Mouse (Mus musculus): ENCODE data around the gene Acer3. TPM values are rescaled to one million over a fixed set of nuclear protein-coding genes. Genes with fewer than 3 reads are reported as not detected.
"Not testable (repeated sequence)": the region's sequence is repeated elsewhere in the genome, so short reads cannot be mapped to it uniquely, and the experiment has no call there.

The Acer3 gene
- polyA plus RNA-seq, 1 experiment from 2014 or later, result 10.6 TPM

DNA sequence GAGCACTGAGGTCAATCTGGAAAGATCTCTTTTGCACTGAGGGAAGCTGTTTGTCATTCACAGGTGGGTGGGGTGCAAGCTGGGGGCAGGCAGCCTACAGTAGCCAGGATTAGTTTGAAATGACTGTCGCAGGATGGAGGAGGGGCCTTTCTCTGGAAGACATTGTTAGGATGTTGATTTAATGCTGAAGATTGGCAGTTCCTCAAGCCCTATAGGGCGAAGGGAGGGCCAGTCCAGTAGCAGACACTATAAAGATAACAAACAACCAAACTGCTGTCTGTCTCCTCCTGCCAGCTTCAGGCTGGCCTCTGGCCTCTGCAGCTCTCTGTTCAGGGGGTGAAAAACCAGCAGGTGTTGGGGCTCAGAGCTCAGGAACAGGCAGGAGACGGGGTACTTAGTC, 131.3 kb downstream of the Acer3 start:
- WGBS, result 66% methylated on average over 3 of the region's 3 CpGs
- no peak overlapping the region for H3K9ac ChIP-seq
- no peaks in the 10 kb centered on the region for H3K36me3 ChIP-seq (replicated peaks)
- no peak overlapping the region for H3K4me2 ChIP-seq
- H3K27me3 ChIP-seq, result peaks cover 76% of the 10 kb centered on the region
- no peak for ATAC-seq (ENCODE audit: low FRiP score)
- H3K27ac ChIP-seq, result no peak overlapping the region
- no peak overlapping the region for H3K4me3 ChIP-seq (replicated peaks)
- peaks cover 39% of the 10 kb centered on the region for H3K4me1 ChIP-seq
- H3K9me3 ChIP-seq, result no peaks in the 10 kb centered on the region

DNA sequence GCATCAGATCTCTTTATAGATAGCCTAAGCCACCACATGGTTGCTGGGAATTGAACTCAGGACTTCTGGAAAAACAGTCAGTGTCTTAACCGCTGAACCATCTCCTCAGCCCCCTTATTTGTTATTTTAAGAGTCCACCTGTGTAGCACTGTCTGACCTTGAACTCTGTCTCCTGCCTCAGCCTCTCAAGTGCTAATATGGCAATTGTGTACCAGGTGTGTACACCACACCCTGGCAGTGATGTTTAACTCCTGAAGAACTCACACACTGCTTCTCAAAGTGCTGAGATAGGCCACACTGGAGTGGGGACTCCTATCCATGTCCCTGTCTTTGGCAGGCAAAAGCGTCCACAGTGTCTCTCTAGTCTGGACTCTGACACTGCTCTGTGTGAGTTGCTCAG, 132.3 kb downstream of the Acer3 start:
- Histone ChIP-seq H3K27ac (no peak overlapping the region), H3K9ac (no peak overlapping the region), H3K36me3 (replicated peaks) (no peaks in the 10 kb centered on the region), H3K9me3 (no peaks in the 10 kb centered on the region), H3K4me3 (replicated peaks) (no peak overlapping the region), H3K4me2 (no peak overlapping the region), H3K27me3 (peaks cover 75% of the 10 kb centered on the region), H3K4me1 (peaks cover 29% of the 10 kb centered on the region)
- 94% methylated on average over 2 of the region's 2 CpGs for WGBS
- no peak for ATAC-seq (ENCODE audit: low FRiP score)

DNA sequence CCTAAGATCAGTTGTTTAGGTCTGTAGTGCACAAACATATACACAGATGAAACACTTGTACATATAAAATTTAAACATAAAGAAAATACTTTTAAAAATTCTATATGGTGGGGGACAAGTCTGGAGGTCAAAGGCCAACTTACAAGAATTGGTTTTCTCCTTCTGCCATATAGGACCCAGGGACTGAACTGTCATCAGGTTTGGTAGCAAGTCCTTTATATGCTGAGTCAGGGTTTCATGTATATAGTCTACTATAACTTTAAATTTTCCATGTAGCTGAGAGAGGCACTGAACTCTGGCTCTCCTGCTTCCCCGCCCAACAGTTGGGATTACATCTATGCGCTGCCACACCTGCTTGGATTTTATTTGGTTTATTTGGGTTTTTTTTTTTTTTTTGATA, 132.8 kb downstream of the Acer3 start:
- peaks cover 74% of the 10 kb centered on the region for H3K27me3 ChIP-seq
- ATAC-seq (ENCODE audit: low FRiP score), result no peak

DNA sequence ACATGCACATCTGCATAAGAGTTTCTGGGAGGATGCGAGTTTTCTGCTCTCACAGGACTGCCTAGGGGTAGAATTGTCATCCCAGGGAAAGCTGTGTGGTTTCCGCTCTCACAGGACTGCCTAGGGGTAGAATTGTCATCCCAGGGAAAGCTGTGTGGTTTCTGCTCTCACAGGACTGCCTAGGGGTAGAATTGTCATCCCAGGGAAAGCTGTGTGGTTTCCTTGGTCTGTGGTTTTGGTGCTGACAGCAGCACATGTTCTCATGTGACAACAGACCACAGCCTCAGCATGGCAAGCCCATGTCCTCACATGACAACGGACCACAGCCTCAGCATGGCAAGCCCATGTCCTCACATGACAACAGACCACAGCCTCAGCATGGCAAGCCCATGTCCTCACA, 133.7 kb downstream of the Acer3 start:
- H3K4me2 ChIP-seq; H3K36me3 ChIP-seq (replicated peaks); H3K4me3 ChIP-seq (replicated peaks); ATAC-seq (ENCODE audit: low FRiP score); H3K9me3 ChIP-seq; H3K9ac ChIP-seq: not testable (repeated sequence)
- Histone ChIP-seq H3K27ac (peak overlapping the region; percentile 66), H3K27me3 (peaks cover 74% of the 10 kb centered on the region), H3K4me1 (peaks cover 25% of the 10 kb centered on the region)
- WGBS, result 64% methylated on average over 3 of the region's 3 CpGs

More for the DNA sequence above, 132.8 kb downstream of the Acer3 start:
- no peak overlapping the region for H3K9ac ChIP-seq
- H3K4me2 ChIP-seq, result no peak overlapping the region
- no peak overlapping the region for H3K4me3 ChIP-seq (replicated peaks)
- H3K4me1 ChIP-seq, result peaks cover 25% of the 10 kb centered on the region
- 93% methylated on average over 2 of the region's 2 CpGs for WGBS
- H3K27ac ChIP-seq, result no peak overlapping the region
- no peaks in the 10 kb centered on the region for H3K9me3 ChIP-seq
- no peaks in the 10 kb centered on the region for H3K36me3 ChIP-seq (replicated peaks)

DNA sequence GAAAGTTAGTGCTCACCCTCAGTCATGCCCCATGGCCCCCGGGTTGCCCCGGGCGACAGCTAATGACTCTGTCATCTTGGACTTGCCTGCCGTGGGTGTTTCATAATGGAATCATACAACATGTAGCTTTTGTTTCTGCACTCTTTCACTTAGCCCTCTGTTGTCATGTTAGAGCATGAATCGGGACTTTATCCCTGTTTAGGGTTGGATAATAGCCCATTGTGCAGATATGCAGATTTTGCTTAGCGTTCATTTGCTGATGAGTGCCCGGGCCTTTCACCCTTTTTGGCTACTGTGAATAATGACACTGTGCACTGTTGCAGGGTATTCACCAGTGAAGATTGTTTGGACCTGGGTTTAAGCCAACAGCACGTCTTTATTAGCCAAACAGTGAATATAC, 134.4 kb downstream of the Acer3 start:
- peak; percentile 90 for ATAC-seq (ENCODE audit: low FRiP score)

DNA sequence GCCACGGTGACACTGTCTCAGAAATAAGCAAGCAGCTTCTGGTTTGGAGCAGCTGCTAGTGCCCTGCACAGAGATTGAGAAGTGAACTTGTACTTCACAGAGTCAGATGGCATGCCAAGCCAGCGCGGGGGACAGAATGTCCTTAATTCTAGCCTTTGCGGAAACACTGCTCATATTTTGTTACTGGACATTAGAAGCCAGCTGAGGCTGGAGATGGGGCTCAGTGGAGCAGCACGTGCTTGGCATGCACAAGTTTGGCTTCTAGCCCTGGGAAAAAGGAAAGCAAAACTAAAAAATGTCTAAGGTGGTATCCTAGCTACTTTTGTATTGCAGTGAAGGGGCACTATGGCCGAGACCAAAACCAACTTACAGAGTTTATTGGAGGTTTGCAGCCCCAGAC, 135.7 kb downstream of the Acer3 start:
- H3K27ac ChIP-seq, result no peak overlapping the region
- WGBS, result 79% methylated on average over 6 of the region's 6 CpGs

More for the DNA sequence above, 134.4 kb downstream of the Acer3 start:
- peak overlapping the region; percentile 66; the same call in 1 of the 2 replicates for H3K27ac ChIP-seq
- no peak overlapping the region for H3K9ac ChIP-seq
- H3K4me1 ChIP-seq, result peaks cover 25% of the 10 kb centered on the region
- peaks cover 73% of the 10 kb centered on the region for H3K27me3 ChIP-seq
- H3K9me3 ChIP-seq, result no peaks in the 10 kb centered on the region
- WGBS, result 15% methylated on average over 8 of the region's 8 CpGs
- no peak overlapping the region for H3K4me3 ChIP-seq (replicated peaks)
- H3K4me2 ChIP-seq, result no peak overlapping the region
- H3K36me3 ChIP-seq (replicated peaks), result no peaks in the 10 kb centered on the region

DNA sequence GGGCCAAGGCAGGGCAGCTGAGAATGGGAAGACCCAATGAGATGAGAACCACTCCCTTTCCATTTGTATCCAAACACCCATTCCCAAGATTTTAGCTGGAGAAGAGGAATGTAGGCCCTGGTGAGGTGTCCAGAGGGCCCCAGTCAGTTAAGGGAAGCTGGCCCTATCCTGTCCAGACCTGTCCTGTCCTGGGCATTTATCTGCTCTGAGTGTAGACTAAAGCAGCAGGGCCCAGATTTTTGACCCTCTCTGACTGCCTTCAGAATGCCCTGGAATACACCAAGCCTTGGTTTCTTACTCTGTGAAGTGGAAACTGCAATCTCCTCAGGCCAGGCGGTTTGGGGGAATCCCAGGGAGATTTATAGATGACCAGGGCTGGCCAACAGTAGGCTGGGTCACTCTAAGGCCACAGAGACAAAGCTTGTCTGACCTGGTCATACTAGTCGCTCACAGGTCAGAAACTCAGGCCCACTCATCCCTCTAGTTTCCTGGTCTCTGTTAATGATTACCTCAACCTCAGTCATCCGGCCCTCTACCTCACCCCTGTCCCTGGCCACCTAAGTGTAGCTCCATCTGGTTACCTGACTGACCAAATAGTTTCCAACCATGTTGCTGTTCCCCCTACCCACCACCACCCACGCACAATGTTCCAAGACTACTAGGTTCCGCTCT, 142.3 kb downstream of the Acer3 start:
- Histone ChIP-seq H3K4me1 (peaks cover 16% of the 10 kb centered on the region), H3K27ac (no peak overlapping the region), H3K4me3 (replicated peaks) (peak overlapping the region; percentile 74), H3K9ac (peak overlapping the region; percentile 42; the same call in 1 of the 2 replicates), H3K27me3 (peaks cover 68% of the 10 kb centered on the region), H3K4me2 (peak overlapping the region; percentile 83), H3K36me3 (replicated peaks) (no peaks in the 10 kb centered on the region), H3K9me3 (no peaks in the 10 kb centered on the region)
- 92% methylated on average over 5 of the region's 5 CpGs for WGBS
- peak; percentile 39 for ATAC-seq (ENCODE audit: low FRiP score)

More for the DNA sequence above, 135.7 kb downstream of the Acer3 start:
- H3K27me3 ChIP-seq, result peaks cover 69% of the 10 kb centered on the region
- no peaks in the 10 kb centered on the region for H3K36me3 ChIP-seq (replicated peaks)
- no peak overlapping the region for H3K9ac ChIP-seq
- no peak for ATAC-seq (ENCODE audit: low FRiP score)
- no peaks in the 10 kb centered on the region for H3K9me3 ChIP-seq
- no peak overlapping the region for H3K4me3 ChIP-seq (replicated peaks)
- H3K4me2 ChIP-seq, result no peak overlapping the region
- H3K4me1 ChIP-seq, result peaks cover 25% of the 10 kb centered on the region

DNA sequence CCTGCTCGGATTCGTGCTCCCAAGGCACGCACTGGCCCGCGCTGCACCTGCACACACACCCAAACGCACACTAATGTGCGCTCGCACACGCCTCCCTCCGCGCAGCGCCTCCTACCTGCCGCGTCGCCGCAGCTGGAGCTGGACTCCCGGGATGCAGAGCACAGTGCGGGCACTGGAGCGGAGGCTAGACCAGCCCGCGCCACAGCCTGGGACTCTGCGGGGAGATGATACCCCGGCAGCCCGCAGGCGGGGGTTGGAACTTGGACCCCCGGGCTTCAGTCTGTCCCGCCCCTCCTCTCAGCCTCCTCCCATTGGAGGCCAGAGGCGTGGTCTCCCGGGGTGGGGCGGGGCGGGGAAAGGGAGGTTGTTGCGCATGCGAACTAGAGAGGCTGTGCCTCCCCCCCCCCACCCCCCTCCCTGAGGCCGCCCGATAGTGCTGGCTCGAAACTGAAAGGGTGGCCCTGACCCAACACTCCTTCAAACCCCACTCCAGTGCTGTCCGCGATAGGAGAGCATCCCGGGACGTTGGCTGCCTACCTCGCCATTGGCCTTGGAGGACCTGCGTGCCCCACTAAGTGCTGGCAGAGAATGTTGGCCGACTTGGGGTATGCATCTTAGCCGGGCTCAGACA, 143.0 kb downstream of the Acer3 start, which contains the start of gene Capn5:
Gene Capn5 (minus strand): TSS at position 346 of the 631 bp plus-strand sequence.
- H3K27ac ChIP-seq, result no peak within 1 kb of the TSS
- H3K4me2 ChIP-seq, result peak within 1 kb of the TSS; percentile 83
- H3K4me3 ChIP-seq (replicated peaks), result peak within 1 kb of the TSS; percentile 74
- peak; percentile 86 for ATAC-seq (ENCODE audit: low FRiP score)
- H3K4me1 ChIP-seq, result peaks cover 16% of the 10 kb centered on the region
- WGBS, result 2% methylated on average over 39 of the region's 44 CpGs
- H3K9me3 ChIP-seq, result no peaks in the 10 kb centered on the region
- H3K36me3 ChIP-seq (replicated peaks), result no peaks in the 10 kb centered on the region
- H3K27me3 ChIP-seq, result peaks cover 63% of the 10 kb centered on the region
- H3K9ac ChIP-seq, result peak within 1 kb of the TSS; percentile 70

DNA sequence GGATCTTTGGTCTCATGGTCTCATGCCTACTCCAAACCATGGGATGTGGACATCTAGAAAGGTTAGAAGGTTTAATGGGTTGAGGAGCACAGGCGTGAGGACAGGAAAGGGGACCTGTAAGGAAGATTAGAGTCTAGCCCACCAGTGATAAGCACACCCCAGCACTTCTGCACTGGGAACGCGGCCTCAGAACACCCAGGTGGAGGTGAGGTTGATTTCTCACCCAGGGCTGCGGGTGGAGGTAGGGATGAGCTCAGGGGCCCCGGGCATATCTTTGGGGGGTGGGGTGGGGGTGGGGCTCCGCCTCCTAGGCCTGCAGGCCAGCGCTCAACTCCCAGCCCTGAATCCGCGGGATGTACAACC, 143.5 kb downstream of the Acer3 start:
- peak; percentile 53; the same call in 1 of the 2 replicates for ATAC-seq (ENCODE audit: low FRiP score)
- Histone ChIP-seq H3K9ac (peak overlapping the region; percentile 70), H3K4me3 (replicated peaks) (peak overlapping the region; percentile 74), H3K4me1 (peaks cover 16% of the 10 kb centered on the region), H3K36me3 (replicated peaks) (no peaks in the 10 kb centered on the region), H3K4me2 (peak overlapping the region; percentile 83), H3K9me3 (no peaks in the 10 kb centered on the region), H3K27me3 (peaks cover 58% of the 10 kb centered on the region), H3K27ac (no peak overlapping the region)
- WGBS, result 11% methylated on average over 9 of the region's 9 CpGs

DNA sequence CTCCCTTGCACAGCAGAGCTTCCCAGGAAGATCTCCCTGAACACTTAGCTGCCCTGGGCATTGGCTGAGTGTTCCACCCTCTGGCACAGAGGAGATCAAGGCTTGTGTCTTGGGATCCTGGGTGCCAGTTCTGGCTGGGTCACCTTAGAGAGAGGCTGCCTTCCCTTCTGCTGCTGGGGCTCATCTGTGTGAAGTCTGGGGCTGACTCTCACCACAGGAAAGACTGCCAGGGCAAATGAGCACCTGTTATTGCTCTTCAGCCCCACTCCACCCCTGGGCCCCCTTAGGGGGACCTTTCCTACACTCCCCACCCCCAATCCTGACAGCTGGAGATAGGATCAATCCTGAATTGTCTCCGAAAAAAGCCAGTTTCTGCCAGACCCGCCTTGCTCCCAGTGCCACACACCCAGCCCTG, 143.9 kb downstream of the Acer3 start:
- H3K36me3 ChIP-seq (replicated peaks), result no peaks in the 10 kb centered on the region
- no peaks in the 10 kb centered on the region for H3K9me3 ChIP-seq
- no peak for ATAC-seq (ENCODE audit: low FRiP score)
- H3K9ac ChIP-seq, result peak overlapping the region; percentile 70; the same call in 1 of the 2 replicates
- H3K4me2 ChIP-seq, result peak overlapping the region; percentile 83
- peak overlapping the region; percentile 74 for H3K4me3 ChIP-seq (replicated peaks)
- H3K4me1 ChIP-seq, result peaks cover 16% of the 10 kb centered on the region
- peaks cover 53% of the 10 kb centered on the region for H3K27me3 ChIP-seq
- H3K27ac ChIP-seq, result no peak overlapping the region
- WGBS, result 61% methylated on average over 2 of the region's 2 CpGs

DNA sequence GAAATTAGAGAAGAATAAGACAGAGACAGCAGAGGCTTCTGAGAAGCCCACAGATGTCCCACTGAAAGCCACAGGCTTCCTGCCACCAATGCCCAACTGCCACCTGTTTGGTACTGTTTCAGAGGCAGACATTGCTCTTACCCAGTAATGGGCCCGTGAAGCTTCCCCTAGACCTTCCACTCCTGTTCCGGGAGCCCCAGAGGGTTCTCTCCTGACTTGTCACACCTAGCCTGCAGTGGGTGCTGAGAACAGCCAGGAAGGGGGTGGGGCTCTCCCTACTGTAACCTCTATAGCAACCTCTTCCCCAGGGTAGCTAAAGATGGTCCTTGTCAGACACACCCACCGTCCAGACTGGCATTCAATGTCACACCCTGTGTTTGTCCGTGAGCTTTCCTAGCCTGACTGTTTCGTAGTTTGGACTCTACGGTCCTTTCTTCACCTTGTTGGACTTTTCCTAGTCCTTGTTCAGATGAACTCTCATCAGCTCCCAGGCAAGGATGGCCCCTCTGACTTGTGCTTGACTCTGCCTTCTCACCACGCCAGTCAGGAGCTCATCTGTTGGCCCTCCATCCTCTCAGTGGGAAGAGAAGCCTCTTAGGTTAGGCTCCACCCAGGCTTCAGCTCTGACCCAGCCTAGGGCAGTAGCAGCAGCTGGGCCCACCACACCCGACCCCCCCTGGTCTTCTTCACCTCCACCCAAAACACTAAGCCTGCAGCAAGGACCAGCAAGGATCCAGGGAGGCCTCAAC, 144.5 kb downstream of the Acer3 start:
- ATAC-seq (ENCODE audit: low FRiP score), result no peak
- Histone ChIP-seq H3K9me3 (no peaks in the 10 kb centered on the region), H3K4me2 (peak overlapping the region; percentile 83), H3K9ac (0 out of 2 replicates have a peak overlapping the region, but pooled peaks have one; percentile 12), H3K36me3 (replicated peaks) (no peaks in the 10 kb centered on the region), H3K27ac (no peak overlapping the region), H3K4me1 (peaks cover 19% of the 10 kb centered on the region), H3K4me3 (replicated peaks) (no peak overlapping the region), H3K27me3 (peaks cover 48% of the 10 kb centered on the region)
- WGBS, result 77% methylated on average over 8 of the region's 8 CpGs

Measured in forebrain, embryonic 12.5 days (tissue).